Mouse (Mus musculus): Measurements from ENCODE around the gene Kcnk1. TPM values are rescaled to one million over a fixed set of nuclear protein-coding genes. Genes with fewer than 3 reads are reported as not detected.

The Kcnk1 gene
- polyA plus RNA-seq, 1 experiment from 2014 or later, result 21.4 TPM

DNA sequence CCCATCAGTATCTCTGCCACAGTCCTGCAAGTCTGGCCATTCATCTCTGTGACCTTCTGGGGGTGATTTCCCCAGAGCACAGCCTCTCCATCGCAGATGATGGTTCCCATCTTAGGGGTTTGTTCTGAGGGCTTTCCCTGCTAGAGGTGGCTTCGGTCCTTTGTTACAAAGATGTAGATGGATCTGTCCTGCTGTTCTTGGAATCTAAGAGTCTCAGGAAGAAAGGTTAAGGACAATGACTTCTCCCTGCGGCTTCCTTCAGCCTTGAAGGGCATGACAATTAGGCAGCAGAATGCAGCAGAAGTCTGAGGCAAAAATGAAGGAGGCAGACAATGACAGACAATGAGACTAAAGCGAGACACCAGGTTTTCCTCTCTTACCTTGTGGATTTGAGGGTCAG is 63.9 kb downstream of the Kcnk1 start:
- H3K4me2 ChIP-seq (ENCODE audit: low read length), result no peak overlapping the region
- no peak overlapping the region for H3K27ac ChIP-seq (ENCODE audit: low read length)
- no peak overlapping the region for H3K4me3 ChIP-seq (ENCODE audit: low read depth, low read length)
- H3K9ac ChIP-seq (ENCODE audit: low read depth, low read length), result no peak overlapping the region
- H3K9me3 ChIP-seq (replicated peaks; ENCODE audit: control insufficient read depth, low read length, poor library complexity, severe bottlenecking), result no peaks in the 10 kb centered on the region
- ATAC-seq, result no peak
- 53% methylated on average over 4 of the region's 4 CpGs for WGBS
- no peaks in the 10 kb centered on the region; the same call in 1 of the 2 replicates for H3K4me1 ChIP-seq (ENCODE audit: control insufficient read depth, insufficient read depth, low read length)
- no peaks in the 10 kb centered on the region for H3K27me3 ChIP-seq (ENCODE audit: control insufficient read depth, insufficient read depth, low read depth, low read length)
- H3K36me3 ChIP-seq (ENCODE audit: control insufficient read depth, insufficient read depth, low read length), result no peaks in the 10 kb centered on the region

- no peaks in the 10 kb centered on the region for H3K36me3 ChIP-seq (ENCODE audit: control insufficient read depth, insufficient read depth, low read length)
- H3K27me3 ChIP-seq (ENCODE audit: control insufficient read depth, insufficient read depth, low read depth, low read length), result no peaks in the 10 kb centered on the region
- no peaks in the 10 kb centered on the region for H3K9me3 ChIP-seq (replicated peaks; ENCODE audit: control insufficient read depth, low read length, poor library complexity, severe bottlenecking)
- no peak overlapping the region for H3K4me3 ChIP-seq (ENCODE audit: low read depth, low read length)
- H3K9ac ChIP-seq (ENCODE audit: low read depth, low read length), result no peak overlapping the region
- no peak for ATAC-seq
- no peak overlapping the region for H3K27ac ChIP-seq (ENCODE audit: low read length)
- no peaks in the 10 kb centered on the region for H3K4me1 ChIP-seq (ENCODE audit: control insufficient read depth, insufficient read depth, low read length)
- H3K4me2 ChIP-seq (ENCODE audit: low read length), result no peak overlapping the region
- 80% methylated on average over 10 of the region's 10 CpGs for WGBS
Observed at GRCm38 (mm10) chr8:126062844-126063243, 67.9 kb downstream of the Kcnk1 start.

GRCm38 (mm10) chr8:126063832-126064409 is 69.0 kb downstream of the Kcnk1 start:
- no peak overlapping the region for H3K27ac ChIP-seq (ENCODE audit: low read length)
- 71% methylated on average over 9 of the region's 9 CpGs for WGBS
- ATAC-seq, result no peak

GRCm38 (mm10) chr8:126064587-126065145 is 69.7 kb downstream of the Kcnk1 start:
- no peak for ATAC-seq
- WGBS, result 38% methylated on average over 8 of the region's 8 CpGs
- no peaks in the 10 kb centered on the region for H3K36me3 ChIP-seq (ENCODE audit: control insufficient read depth, insufficient read depth, low read length)

More at GRCm38 (mm10) chr8:126063832-126064409, 69.0 kb downstream of the Kcnk1 start:
- H3K9me3 ChIP-seq (replicated peaks; ENCODE audit: control insufficient read depth, low read length, poor library complexity, severe bottlenecking), result no peaks in the 10 kb centered on the region
- no peak overlapping the region for H3K4me2 ChIP-seq (ENCODE audit: low read length)
- H3K36me3 ChIP-seq (ENCODE audit: control insufficient read depth, insufficient read depth, low read length), result no peaks in the 10 kb centered on the region
- no peaks in the 10 kb centered on the region for H3K27me3 ChIP-seq (ENCODE audit: control insufficient read depth, insufficient read depth, low read depth, low read length)
- H3K4me3 ChIP-seq (ENCODE audit: low read depth, low read length), result no peak overlapping the region
- H3K9ac ChIP-seq (ENCODE audit: low read depth, low read length), result no peak overlapping the region
- no peaks in the 10 kb centered on the region for H3K4me1 ChIP-seq (ENCODE audit: control insufficient read depth, insufficient read depth, low read length)

DNA sequence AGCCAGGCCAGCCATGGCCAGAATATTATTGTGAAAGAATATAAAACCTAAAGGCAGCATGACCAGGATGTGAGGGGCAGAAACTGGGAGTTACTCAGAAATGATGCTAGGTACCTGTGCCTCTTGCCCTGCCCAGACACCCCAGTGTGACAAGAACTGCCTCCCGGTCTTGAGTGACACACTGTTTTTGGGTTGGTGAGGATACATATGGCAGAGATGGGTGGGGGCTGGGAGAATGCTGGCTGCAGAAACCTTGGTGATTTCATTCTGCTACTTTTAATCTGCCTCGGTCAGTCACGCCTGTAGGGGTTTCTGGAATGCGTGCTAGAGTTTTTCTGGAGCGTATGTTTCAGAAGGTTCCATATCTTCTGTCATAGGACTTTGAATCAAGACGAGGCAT is 72.3 kb downstream of the Kcnk1 start:
- no peaks in the 10 kb centered on the region for H3K9me3 ChIP-seq (replicated peaks; ENCODE audit: control insufficient read depth, low read length, poor library complexity, severe bottlenecking)
- no peaks in the 10 kb centered on the region for H3K27me3 ChIP-seq (ENCODE audit: control insufficient read depth, insufficient read depth, low read depth, low read length)
- H3K27ac ChIP-seq (ENCODE audit: low read length), result no peak overlapping the region
- H3K4me2 ChIP-seq (ENCODE audit: low read length), result no peak overlapping the region
- 61% methylated on average over 6 of the region's 6 CpGs for WGBS
- no peak for ATAC-seq
- 0 out of 2 replicates have a peak, but pooled peaks cover 2% of the 10 kb centered on the region for H3K4me1 ChIP-seq (ENCODE audit: control insufficient read depth, insufficient read depth, low read length)
- no peaks in the 10 kb centered on the region for H3K36me3 ChIP-seq (ENCODE audit: control insufficient read depth, insufficient read depth, low read length)
- H3K4me3 ChIP-seq (ENCODE audit: low read depth, low read length), result no peak overlapping the region
- H3K9ac ChIP-seq (ENCODE audit: low read depth, low read length), result no peak overlapping the region

More at GRCm38 (mm10) chr8:126064587-126065145, 69.7 kb downstream of the Kcnk1 start:
- Histone ChIP-seq H3K9me3 (replicated peaks; ENCODE audit: control insufficient read depth, low read length, poor library complexity, severe bottlenecking) (no peaks in the 10 kb centered on the region), H3K9ac (ENCODE audit: low read depth, low read length) (no peak overlapping the region), H3K4me3 (ENCODE audit: low read depth, low read length) (no peak overlapping the region), H3K27ac (ENCODE audit: low read length) (no peak overlapping the region), H3K4me2 (ENCODE audit: low read length) (no peak overlapping the region), H3K4me1 (ENCODE audit: control insufficient read depth, insufficient read depth, low read length) (no peaks in the 10 kb centered on the region), H3K27me3 (ENCODE audit: control insufficient read depth, insufficient read depth, low read depth, low read length) (no peaks in the 10 kb centered on the region)

- no peak overlapping the region for H3K4me2 ChIP-seq (ENCODE audit: low read length)
- no peak overlapping the region for H3K9ac ChIP-seq (ENCODE audit: low read depth, low read length)
- no peak overlapping the region for H3K27ac ChIP-seq (ENCODE audit: low read length)
- H3K36me3 ChIP-seq (ENCODE audit: control insufficient read depth, insufficient read depth, low read length), result no peaks in the 10 kb centered on the region
- H3K4me3 ChIP-seq (ENCODE audit: low read depth, low read length), result no peak overlapping the region
- ATAC-seq, result no peak
- H3K27me3 ChIP-seq (ENCODE audit: control insufficient read depth, insufficient read depth, low read depth, low read length), result no peaks in the 10 kb centered on the region
- WGBS, result 51% methylated on average over 6 of the region's 6 CpGs
- peaks cover 7% of the 10 kb centered on the region for H3K4me1 ChIP-seq (ENCODE audit: control insufficient read depth, insufficient read depth, low read length)
- no peaks in the 10 kb centered on the region for H3K9me3 ChIP-seq (replicated peaks; ENCODE audit: control insufficient read depth, low read length, poor library complexity, severe bottlenecking)
Observed at GRCm38 (mm10) chr8:126068136-126068535, 73.2 kb downstream of the Kcnk1 start.

DNA sequence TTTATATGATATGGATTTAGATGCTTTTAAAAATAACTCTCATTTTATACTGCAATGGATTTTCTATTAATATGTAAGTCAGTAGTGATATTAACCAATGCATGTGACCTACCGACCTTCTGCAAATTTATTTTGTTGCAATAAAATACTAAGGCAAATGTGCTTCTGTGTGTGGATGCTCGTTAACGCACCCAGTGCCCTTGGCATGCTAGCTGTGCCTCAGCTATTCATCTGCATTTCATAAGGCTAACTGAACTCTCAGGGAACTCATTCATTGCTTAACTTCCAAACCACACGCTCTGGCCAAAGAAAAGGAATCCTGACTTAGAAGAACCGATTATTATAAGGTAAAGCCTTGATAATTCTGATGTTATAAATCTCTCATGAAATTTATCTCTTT is 77.7 kb downstream of the Kcnk1 start:
- H3K36me3 ChIP-seq (ENCODE audit: control insufficient read depth, insufficient read depth, low read length), result no peaks in the 10 kb centered on the region
- H3K4me1 ChIP-seq (ENCODE audit: control insufficient read depth, insufficient read depth, low read length), result peaks cover 12% of the 10 kb centered on the region
- H3K9ac ChIP-seq (ENCODE audit: low read depth, low read length), result no peak overlapping the region
- H3K4me3 ChIP-seq (ENCODE audit: low read depth, low read length), result no peak overlapping the region
- no peaks in the 10 kb centered on the region for H3K9me3 ChIP-seq (replicated peaks; ENCODE audit: control insufficient read depth, low read length, poor library complexity, severe bottlenecking)
- 21% methylated on average over 5 of the region's 5 CpGs for WGBS
- H3K4me2 ChIP-seq (ENCODE audit: low read length), result peak overlapping the region; percentile 8; the same call in 1 of the 2 replicates
- peak overlapping the region; percentile 1; the same call in 1 of the 2 replicates for H3K27ac ChIP-seq (ENCODE audit: low read length)
- no peaks in the 10 kb centered on the region; the same call in 1 of the 2 replicates for H3K27me3 ChIP-seq (ENCODE audit: control insufficient read depth, insufficient read depth, low read depth, low read length)
- no peak for ATAC-seq

DNA sequence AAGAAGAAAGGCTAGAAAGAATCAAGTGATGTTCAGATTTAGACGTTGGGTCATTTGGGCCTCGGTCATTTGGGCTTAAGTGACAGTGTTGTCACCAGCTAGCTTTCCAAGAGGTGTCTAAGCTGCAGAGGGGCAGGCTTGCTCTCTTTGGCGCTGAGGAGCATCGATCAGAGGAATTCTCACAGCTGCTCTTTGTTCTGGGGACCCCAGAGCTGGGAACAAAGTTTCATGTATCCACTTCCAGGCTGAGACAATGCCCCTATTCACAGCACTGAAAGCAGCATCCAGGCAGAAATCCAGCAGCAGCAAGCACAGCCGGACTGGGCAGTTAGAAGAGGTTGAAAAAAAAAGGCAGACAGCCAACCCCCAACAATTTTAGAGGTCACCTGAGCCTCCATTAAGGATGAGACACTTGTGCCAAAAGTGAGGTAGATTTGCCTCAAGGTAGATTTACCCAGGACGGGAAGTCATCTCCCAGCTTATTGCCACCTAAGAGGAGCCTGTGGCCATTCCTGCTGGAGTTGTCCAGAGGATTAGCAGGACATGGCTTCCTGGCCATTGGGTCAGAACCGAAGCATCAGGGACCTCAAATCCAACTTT is 78.3 kb downstream of the Kcnk1 start:
- H3K4me3 ChIP-seq (ENCODE audit: low read depth, low read length), result no peak overlapping the region
- peak overlapping the region; percentile 1; the same call in 1 of the 2 replicates for H3K27ac ChIP-seq (ENCODE audit: low read length)
- ATAC-seq, result peak; percentile 42; the same call in 1 of the 2 replicates
- peak overlapping the region; percentile 8 for H3K4me2 ChIP-seq (ENCODE audit: low read length)
- H3K9ac ChIP-seq (ENCODE audit: low read depth, low read length), result no peak overlapping the region
- H3K4me1 ChIP-seq (ENCODE audit: control insufficient read depth, insufficient read depth, low read length), result peaks cover 12% of the 10 kb centered on the region
- WGBS, result 13% methylated on average over 7 of the region's 7 CpGs
- no peaks in the 10 kb centered on the region for H3K36me3 ChIP-seq (ENCODE audit: control insufficient read depth, insufficient read depth, low read length)
- no peaks in the 10 kb centered on the region for H3K9me3 ChIP-seq (replicated peaks; ENCODE audit: control insufficient read depth, low read length, poor library complexity, severe bottlenecking)
- no peaks in the 10 kb centered on the region; the same call in 1 of the 2 replicates for H3K27me3 ChIP-seq (ENCODE audit: control insufficient read depth, insufficient read depth, low read depth, low read length)

GRCm38 (mm10) chr8:126074111-126074510 is 79.1 kb downstream of the Kcnk1 start:
- WGBS, result 85% methylated on average over 1 of the region's 1 CpGs
- Histone ChIP-seq H3K9me3 (replicated peaks; ENCODE audit: control insufficient read depth, low read length, poor library complexity, severe bottlenecking) (no peaks in the 10 kb centered on the region), H3K4me1 (ENCODE audit: control insufficient read depth, insufficient read depth, low read length) (peaks cover 12% of the 10 kb centered on the region), H3K9ac (ENCODE audit: low read depth, low read length) (no peak overlapping the region), H3K36me3 (ENCODE audit: control insufficient read depth, insufficient read depth, low read length) (no peaks in the 10 kb centered on the region), H3K4me3 (ENCODE audit: low read depth, low read length) (no peak overlapping the region), H3K4me2 (ENCODE audit: low read length) (no peak overlapping the region), H3K27ac (ENCODE audit: low read length) (no peak overlapping the region), H3K27me3 (ENCODE audit: control insufficient read depth, insufficient read depth, low read depth, low read length) (no peaks in the 10 kb centered on the region; the same call in 1 of the 2 replicates)
- no peak for ATAC-seq

Data from midbrain, embryonic 16.5 days (tissue).